Mouse (Mus musculus) stomach, embryonic 14.5 days (tissue): ENCODE results near the gene Gm27027. TPM values are rescaled to one million over a fixed set of nuclear protein-coding genes. Genes with fewer than 3 reads are reported as not detected.

Experiments used
- ATAC-seq: fragments of 200-750 bp; cut with Nextera tagmentation; 2 replicates; pipeline ENCODE4 v1.8.0; 2017; ENCODE audit warnings: low read depth, moderate TSS enrichment; ENCODE audit not compliant: insufficient number of reproducible peaks, insufficient read depth, low FRiP score
- H3K27ac ChIP-seq: fragments of 300-500 bp; sonication (generic); 2 replicates; pipeline ENCODE4 v1.5.1; 2014; ENCODE audit warnings: mild to moderate bottlenecking, low read length, moderate library complexity, mixed read lengths
- H3K27me3 ChIP-seq: fragments of 300-500 bp; sonication (generic); 2 replicates; pipeline ENCODE4 v1.6.1; 2014; ENCODE audit warnings: low read length, control low read depth, mixed read lengths; ENCODE audit not compliant: control insufficient read depth, insufficient read depth
- H3K36me3 ChIP-seq: fragments of 300-500 bp; sonication (generic); 2 replicates; pipeline ENCODE4 v1.6.1; 2014; ENCODE audit warnings: mild to moderate bottlenecking, control low read depth, low read length, moderate library complexity, mixed read lengths; ENCODE audit not compliant: control insufficient read depth, insufficient read depth
- H3K4me1 ChIP-seq: fragments of 300-500 bp; sonication (generic); 2 replicates; pipeline ENCODE4 v1.6.1; 2014; ENCODE audit warnings: low read length, control low read depth, mixed read lengths; ENCODE audit not compliant: control insufficient read depth, insufficient read depth
- H3K4me2 ChIP-seq: fragments of 300-500 bp; sonication (generic); replicated peaks from 2 replicates; pipeline ENCODE4 v1.6.1; 2014; ENCODE audit warnings: low read depth, low read length, control low read depth
- H3K4me3 ChIP-seq: fragments of 300-500 bp; sonication (generic); 2 replicates; pipeline ENCODE4 v1.5.1; 2014; ENCODE audit warnings: low read depth, low read length, control low read depth
- H3K9ac ChIP-seq: fragments of 300-500 bp; sonication (generic); replicated peaks from 2 replicates; pipeline ENCODE4 v1.6.1; 2014; ENCODE audit warnings: low read depth, mild to moderate bottlenecking, control low read depth, low read length, moderate library complexity, mixed read lengths
- H3K9me3 ChIP-seq: fragments of 300-500 bp; sonication (generic); 2 replicates; pipeline ENCODE4 v1.6.1; 2016; ENCODE audit warnings: low read depth, low read length, control low read depth; ENCODE audit not compliant: control insufficient read depth
- WGBS: fragments of 180-500 bp; shearing (Covaris S2); extraction: QIAGEN DNeasy Blood & Tissue Kit; methylation state at CpG from one replicate; pipeline ENCODE4 v1.1.7; 2014; 5-methylcytosine and 5-hydroxymethylcytosine counted together
- polyA plus RNA-seq: library from polyadenylated mRNA; unstranded; fragments of >200 nt; fragmentation: Nextera tagmentation; extraction: Ambion mirVana; gene quantifications from 2 replicates; pipeline ENCODE4 v1.2.1, GENCODE M21; 2014

The Gm27027 gene
- polyA plus RNA-seq, 1 experiment from 2014 or later, result not detected

GRCm38 (mm10) chr2:93964494-93965160 is 31.5 kb downstream of the Gm27027 start:
- Histone ChIP-seq H3K9ac (no peak overlapping the region), H3K4me1 (no peaks in the 10 kb centered on the region), H3K9me3 (no peaks in the 10 kb centered on the region), H3K4me2 (no peak overlapping the region), H3K27me3 (no peaks in the 10 kb centered on the region), H3K36me3 (no peaks in the 10 kb centered on the region), H3K27ac (no peak overlapping the region), H3K4me3 (no peak overlapping the region)
- 50% methylated on average over 7 of the region's 7 CpGs for WGBS
- ATAC-seq, result no peak

- Histone ChIP-seq H3K9me3 (no peaks in the 10 kb centered on the region), H3K27me3 (no peaks in the 10 kb centered on the region), H3K4me2 (no peak overlapping the region), H3K9ac (no peak overlapping the region), H3K4me1 (no peaks in the 10 kb centered on the region), H3K27ac (no peak overlapping the region), H3K36me3 (no peaks in the 10 kb centered on the region), H3K4me3 (no peak overlapping the region)
- ATAC-seq, result no peak
- WGBS, result 55% methylated on average over 1 of the region's 1 CpGs
Measured at GRCm38 (mm10) chr2:93963802-93964201, 32.4 kb downstream of the Gm27027 start.

- H3K4me2 ChIP-seq, result no peak overlapping the region
- ATAC-seq, result no peak
- H3K4me1 ChIP-seq, result no peaks in the 10 kb centered on the region
- 69% methylated on average over 8 of the region's 8 CpGs for WGBS
- no peak overlapping the region for H3K9ac ChIP-seq
- H3K27me3 ChIP-seq, result no peaks in the 10 kb centered on the region
- H3K27ac ChIP-seq, result no peak overlapping the region
- H3K9me3 ChIP-seq, result no peaks in the 10 kb centered on the region
- H3K4me3 ChIP-seq, result no peak overlapping the region
- H3K36me3 ChIP-seq, result no peaks in the 10 kb centered on the region
Measured at GRCm38 (mm10) chr2:93961716-93962115, 34.4 kb downstream of the Gm27027 start.

- H3K36me3 ChIP-seq, result no peaks in the 10 kb centered on the region
- WGBS, result 67% methylated on average over 8 of the region's 8 CpGs
- no peaks in the 10 kb centered on the region for H3K9me3 ChIP-seq
- H3K4me3 ChIP-seq, result no peak overlapping the region
- H3K27ac ChIP-seq, result no peak overlapping the region
- peaks cover 11% of the 10 kb centered on the region for H3K4me1 ChIP-seq
- H3K4me2 ChIP-seq, result no peak overlapping the region
- H3K9ac ChIP-seq, result no peak overlapping the region
- H3K27me3 ChIP-seq, result no peaks in the 10 kb centered on the region
- ATAC-seq, result no peak
Measured at GRCm38 (mm10) chr2:93959346-93959745, 36.8 kb downstream of the Gm27027 start.

GRCm38 (mm10) chr2:93958216-93958615 is 37.9 kb downstream of the Gm27027 start:
- no peak overlapping the region for H3K4me3 ChIP-seq
- WGBS, result 79% methylated on average over 3 of the region's 3 CpGs
- no peak overlapping the region for H3K4me2 ChIP-seq
- no peak overlapping the region for H3K9ac ChIP-seq
- no peak overlapping the region for H3K27ac ChIP-seq
- H3K4me1 ChIP-seq, result peaks cover 11% of the 10 kb centered on the region
- no peak for ATAC-seq
- 0 out of 2 replicates have a peak, but pooled peaks cover 3% of the 10 kb centered on the region for H3K27me3 ChIP-seq
- no peaks in the 10 kb centered on the region for H3K9me3 ChIP-seq
- H3K36me3 ChIP-seq, result no peaks in the 10 kb centered on the region

GRCm38 (mm10) chr2:93957785-93958175 is 38.4 kb downstream of the Gm27027 start:
- Histone ChIP-seq H3K27ac (no peak overlapping the region), H3K4me3 (no peak overlapping the region), H3K4me1 (peaks cover 11% of the 10 kb centered on the region), H3K9me3 (no peaks in the 10 kb centered on the region), H3K36me3 (no peaks in the 10 kb centered on the region), H3K9ac (no peak overlapping the region), H3K27me3 (0 out of 2 replicates have a peak, but pooled peaks cover 4% of the 10 kb centered on the region), H3K4me2 (no peak overlapping the region)
- WGBS, result 56% methylated on average over 8 of the region's 8 CpGs
- ATAC-seq, result no peak

GRCm38 (mm10) chr2:93956908-93957784 is 39.0 kb downstream of the Gm27027 start, which contains the start of gene Gm13889:
Gene Gm13889, minus strand, starts transcription at chr2:93957201.
- 5% methylated on average over 59 of the region's 62 CpGs for WGBS
- Histone ChIP-seq H3K4me1 (peaks cover 11% of the 10 kb centered on the region), H3K27ac (peak within 1 kb of the TSS; percentile 72), H3K9ac (peak within 1 kb of the TSS; percentile 57), H3K4me3 (peak within 1 kb of the TSS; percentile 69), H3K36me3 (no peaks in the 10 kb centered on the region), H3K4me2 (peak within 1 kb of the TSS; percentile 95), H3K27me3 (0 out of 2 replicates have a peak, but pooled peaks cover 5% of the 10 kb centered on the region), H3K9me3 (no peaks in the 10 kb centered on the region)
- peak; percentile 63 for ATAC-seq

- H3K4me3 ChIP-seq, result peak overlapping the region; percentile 69
- WGBS, result under 1% methylated on average over 44 of the region's 44 CpGs
- H3K9me3 ChIP-seq, result no peaks in the 10 kb centered on the region
- no peaks in the 10 kb centered on the region for H3K36me3 ChIP-seq
- H3K4me1 ChIP-seq, result peaks cover 11% of the 10 kb centered on the region
- peak; percentile 57; the same call in 1 of the 2 replicates for ATAC-seq
- peak overlapping the region; percentile 95 for H3K4me2 ChIP-seq
- peak overlapping the region; percentile 72 for H3K27ac ChIP-seq
- H3K9ac ChIP-seq, result peak overlapping the region; percentile 57
- 0 out of 2 replicates have a peak, but pooled peaks cover 5% of the 10 kb centered on the region for H3K27me3 ChIP-seq
Measured at GRCm38 (mm10) chr2:93956331-93956801, 39.8 kb downstream of the Gm27027 start.
